Mouse (Mus musculus) CH12.LX (cell line): ENCODE data around the gene Zfhx3.

Experiments used
- CTCF ChIP-seq, 2 experiments: IDR thresholded peaks in 1 of 2; conservative IDR thresholded peaks in 1 of 2; 2 replicates each; pipeline ENCODE4 v1.5.1; 2011 to 2012; ENCODE audit warnings: low read depth in 2 of 2, low read length in 2 of 2, improper control_type of control experiment in 1 of 2, inconsistent platforms in 1 of 2, mild to moderate bottlenecking in 1 of 2, moderate library complexity in 1 of 2
- JUND ChIP-seq: conservative IDR thresholded peaks from 2 replicates; pipeline ENCODE4 v1.6.1; 2011; ENCODE audit warnings: low read depth, low read length, improper control_type of control experiment
- POLR2A ChIP-seq: IDR thresholded peaks from 2 replicates; pipeline ENCODE4 v1.6.1; 2011; ENCODE audit warnings: low read depth, mild to moderate bottlenecking, improper control_type of control experiment, low read length
- POLR2AphosphoS2 ChIP-seq: IDR thresholded peaks from 2 replicates; pipeline ENCODE4 v1.6.1; 2011; ENCODE audit warnings: low read depth, low read length, improper control_type of control experiment
- UBTF ChIP-seq: IDR thresholded peaks from 2 replicates; pipeline ENCODE4 v1.6.1; 2012; ENCODE audit warnings: low read depth, mild to moderate bottlenecking, inconsistent platforms, low read length, improper control_type of control experiment, moderate library complexity

DNA sequence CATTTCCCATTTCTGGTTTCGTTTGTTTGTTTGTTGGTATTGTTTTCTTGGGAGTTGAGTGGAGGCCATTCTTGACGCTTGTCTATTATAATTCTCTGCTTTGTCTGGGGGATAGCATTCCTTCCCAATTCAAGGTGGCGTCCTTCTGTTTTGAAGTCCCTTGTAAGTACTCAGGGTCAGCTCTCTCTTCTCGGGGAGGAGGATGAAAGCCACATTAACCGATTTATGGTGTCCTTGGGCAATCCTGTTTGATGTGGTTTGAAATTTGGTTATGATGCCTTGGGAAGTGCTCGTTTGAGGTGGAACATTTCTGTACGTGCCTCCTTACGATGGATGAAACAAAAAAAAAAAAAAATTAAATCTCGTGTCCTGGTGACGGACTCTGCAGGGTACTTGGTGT is 800.0 kb downstream of the Zfhx3 start:
- TF ChIP-seq CTCF (conservative IDR thresholded peaks at IDR 0.05 in 1 of 2, IDR thresholded peaks at IDR 0.05 in 1 of 2; ENCODE audit: low read depth in 2 of 2, low read length in 2 of 2) (no peak), POLR2A (no peak), UBTF (no peak), JUND (no peak), POLR2AphosphoS2 (no peak)
